Mouse (Mus musculus) hindbrain, embryonic 16.5 days (tissue): Measurements from ENCODE around the gene Anks1. TPM values are rescaled to one million over a fixed set of nuclear protein-coding genes. Genes with fewer than 3 reads are reported as not detected.

ENCODE experiments used
- ATAC-seq: fragments of 200-750 bp; cut with Nextera tagmentation; 2 replicates; pipeline ENCODE4 v1.8.0; 2017; ENCODE audit warnings: moderate TSS enrichment, moderate library complexity
- H3K27ac ChIP-seq: fragments of 300-500 bp; sonication (generic); 2 replicates; pipeline ENCODE4 v1.5.1; 2014; ENCODE audit warnings: low read depth, mild to moderate bottlenecking, control low read depth, low read length, moderate library complexity
- H3K27me3 ChIP-seq: fragments of 300-500 bp; sonication (generic); replicated peaks from 2 replicates; pipeline ENCODE4 v1.6.1; 2014; ENCODE audit warnings: low read length; ENCODE audit not compliant: control insufficient read depth, insufficient read depth
- H3K36me3 ChIP-seq: fragments of 300-500 bp; sonication (generic); 2 replicates; pipeline ENCODE4 v1.6.1; 2014; ENCODE audit warnings: mild to moderate bottlenecking, low read length, moderate library complexity, mixed read lengths; ENCODE audit not compliant: control insufficient read depth, insufficient read depth
- H3K4me1 ChIP-seq: fragments of 300-500 bp; sonication (generic); 2 replicates; pipeline ENCODE4 v1.6.1; 2014; ENCODE audit warnings: low read depth, low read length; ENCODE audit not compliant: control insufficient read depth, insufficient read depth
- H3K4me2 ChIP-seq: fragments of 300-500 bp; sonication (generic); 2 replicates; pipeline ENCODE4 v1.6.1; 2014; ENCODE audit warnings: mild to moderate bottlenecking, low read length, control low read depth, moderate library complexity
- H3K4me3 ChIP-seq: fragments of 300-500 bp; sonication (generic); 2 replicates; pipeline ENCODE4 v1.5.1; 2014; ENCODE audit warnings: mild to moderate bottlenecking, low read length, control low read depth, moderate library complexity
- H3K9ac ChIP-seq: fragments of 300-500 bp; sonication (generic); 2 replicates; pipeline ENCODE4 v1.6.1; 2014; ENCODE audit warnings: low read depth, mild to moderate bottlenecking, control low read depth, low read length, moderate library complexity
- H3K9me3 ChIP-seq: fragments of 300-500 bp; sonication (generic); 2 replicates; pipeline ENCODE4 v1.6.1; 2014; ENCODE audit warnings: mild to moderate bottlenecking, low read length, moderate library complexity; ENCODE audit not compliant: control insufficient read depth
- WGBS: fragments of 180-500 bp; shearing (Covaris S2); extraction: QIAGEN DNeasy Blood & Tissue Kit; methylation state at CpG from one replicate; pipeline ENCODE4 v1.1.7; 2014; 5-methylcytosine and 5-hydroxymethylcytosine counted together
- polyA plus RNA-seq: library from polyadenylated mRNA; unstranded; fragments of >200 nt; fragmentation: Nextera tagmentation; extraction: Ambion mirVana; gene quantifications from 2 replicates; pipeline ENCODE4 v1.2.1, GENCODE M21; 2015

Gene Anks1
- polyA plus RNA-seq, 1 experiment from 2014 or later: 44.0 TPM

DNA sequence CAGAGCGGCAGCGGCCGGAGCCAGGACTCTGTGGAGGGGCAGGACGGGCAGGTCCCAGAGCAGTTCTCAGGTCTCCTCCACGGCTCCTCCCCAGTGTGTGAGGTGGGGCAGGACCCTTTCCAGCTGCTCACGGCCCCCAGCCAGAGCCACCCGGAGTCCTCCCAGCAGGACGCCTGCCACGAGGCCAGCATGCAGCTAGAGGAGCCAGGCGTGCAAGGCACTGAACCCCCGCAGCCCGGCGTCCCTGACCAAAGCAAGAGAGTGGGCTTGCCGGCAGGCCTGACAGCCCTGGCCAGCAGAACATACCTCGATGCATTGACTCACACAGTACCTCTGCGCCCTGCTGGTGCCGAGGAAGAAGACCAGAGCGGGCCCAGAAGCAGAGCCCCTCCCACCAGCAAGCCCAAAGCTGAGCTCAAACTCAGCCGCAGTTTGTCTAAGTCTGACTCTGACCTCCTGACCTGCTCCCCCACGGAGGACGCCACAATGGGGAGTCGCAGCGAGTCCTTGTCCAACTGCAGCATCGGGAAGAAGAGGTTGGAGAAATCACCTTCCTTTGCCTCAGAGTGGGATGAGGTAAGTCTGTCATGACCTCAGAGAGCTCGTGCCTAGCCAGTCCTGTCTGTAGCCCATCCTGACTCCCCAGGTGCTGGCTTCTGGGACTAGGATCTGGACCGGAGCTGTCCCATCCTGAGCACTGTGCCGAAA, 98.9 kb downstream of the Anks1 start:
- Histone ChIP-seq H3K9ac (peak overlapping the region; percentile 33), H3K4me2 (peak overlapping the region; percentile 42), H3K27me3 (no peaks in the 10 kb centered on the region), H3K36me3 (no peaks in the 10 kb centered on the region; the same call in 1 of the 2 replicates), H3K27ac (peak overlapping the region; percentile 63), H3K9me3 (no peaks in the 10 kb centered on the region), H3K4me3 (peak overlapping the region; percentile 0; the same call in 1 of the 2 replicates), H3K4me1 (peaks cover 29% of the 10 kb centered on the region)
- 21% methylated on average over 27 of the region's 27 CpGs for WGBS
- ATAC-seq: peak; percentile 46; the same call in 1 of the 2 replicates

DNA sequence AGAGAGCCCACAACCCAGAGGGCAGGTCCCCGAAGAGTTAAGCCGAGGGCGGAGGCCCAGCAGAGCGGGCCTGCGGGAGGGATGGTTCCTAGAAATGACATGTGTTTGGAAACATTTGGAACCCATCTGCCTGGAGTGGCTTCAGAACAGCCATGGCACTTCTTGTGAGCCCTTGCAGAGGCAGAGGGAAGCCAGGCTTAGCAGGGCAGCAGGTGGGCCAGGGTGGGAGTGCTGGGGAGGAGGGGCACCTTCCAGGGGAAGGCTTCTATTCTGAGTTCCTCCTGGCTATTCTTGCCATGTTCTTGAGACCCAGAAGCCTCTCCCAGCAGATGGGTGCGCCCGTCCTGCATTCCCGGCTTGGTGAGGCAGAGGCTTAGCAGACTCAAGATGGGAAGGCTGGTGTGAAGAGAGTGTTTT, 99.5 kb downstream of the Anks1 start:
- no peak overlapping the region for H3K27ac ChIP-seq
- H3K4me1 ChIP-seq: peaks cover 35% of the 10 kb centered on the region
- WGBS: 66% methylated on average over 8 of the region's 8 CpGs
- H3K27me3 ChIP-seq: no peaks in the 10 kb centered on the region
- peak overlapping the region; percentile 42 for H3K4me2 ChIP-seq
- H3K9me3 ChIP-seq: no peaks in the 10 kb centered on the region
- no peak for ATAC-seq
- H3K9ac ChIP-seq: no peak overlapping the region; the same call in 1 of the 2 replicates
- no peaks in the 10 kb centered on the region; the same call in 1 of the 2 replicates for H3K36me3 ChIP-seq
- no peak overlapping the region for H3K4me3 ChIP-seq

DNA sequence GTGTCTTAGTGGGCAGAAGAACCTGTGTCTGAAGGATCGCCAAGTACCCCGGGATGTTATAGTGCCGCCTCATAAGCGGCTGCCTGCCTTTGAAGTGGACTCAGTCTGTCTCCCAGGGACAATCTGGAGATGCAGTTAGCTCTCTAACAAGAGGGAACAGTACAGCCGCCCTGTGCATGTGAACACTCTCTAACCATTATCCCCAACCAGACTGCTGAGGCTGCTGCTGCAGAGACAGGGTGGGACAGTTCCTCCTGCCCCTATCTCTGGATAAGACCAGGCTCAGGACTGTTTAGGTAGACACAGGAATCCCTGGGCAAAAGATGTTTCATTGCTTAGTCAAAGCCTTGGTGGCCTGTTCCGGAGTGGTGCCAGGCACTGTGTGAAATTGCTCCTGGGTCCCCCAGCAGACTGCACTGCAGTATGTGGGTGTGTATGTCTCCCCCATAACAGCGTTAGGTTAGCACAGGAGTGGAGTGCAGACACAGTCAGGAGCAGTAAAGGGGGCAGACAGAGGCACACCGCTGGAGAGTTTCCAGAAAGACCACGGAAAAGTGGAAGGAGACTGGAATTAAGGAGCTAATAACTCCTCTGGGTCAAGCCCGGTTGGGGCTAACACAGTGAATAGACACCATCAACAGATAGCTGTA, 100.1 kb downstream of the Anks1 start:
- Histone ChIP-seq H3K27me3 (no peaks in the 10 kb centered on the region), H3K4me3 (no peak overlapping the region), H3K4me2 (peak overlapping the region; percentile 42), H3K4me1 (peaks cover 39% of the 10 kb centered on the region), H3K9me3 (no peaks in the 10 kb centered on the region), H3K9ac (no peak overlapping the region), H3K27ac (no peak overlapping the region), H3K36me3 (no peaks in the 10 kb centered on the region; the same call in 1 of the 2 replicates)
- WGBS: 72% methylated on average over 10 of the region's 10 CpGs
- ATAC-seq: no peak

DNA sequence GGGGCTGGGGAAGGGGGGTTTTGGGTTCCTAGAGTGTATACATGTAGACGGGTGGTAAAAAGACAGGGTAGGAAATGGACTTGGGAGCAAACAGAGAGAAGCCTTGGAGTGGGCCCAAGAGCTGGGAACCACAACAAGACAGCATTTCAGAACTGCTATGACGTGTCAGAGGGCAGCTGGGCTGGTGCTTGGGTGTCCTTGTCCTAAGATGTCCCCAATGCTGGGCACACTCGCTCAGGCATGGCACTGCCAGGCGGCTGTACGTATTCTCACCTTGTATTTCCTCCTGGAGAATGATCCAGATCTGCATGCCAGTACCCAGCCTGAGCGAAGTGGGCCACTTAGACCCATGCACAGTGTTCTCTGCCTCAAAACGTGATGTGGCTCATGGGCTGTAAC, 100.6 kb downstream of the Anks1 start:
- Histone ChIP-seq H3K9me3 (no peaks in the 10 kb centered on the region), H3K4me2 (no peak overlapping the region), H3K9ac (no peak overlapping the region), H3K4me3 (no peak overlapping the region), H3K4me1 (peaks cover 43% of the 10 kb centered on the region), H3K27me3 (no peaks in the 10 kb centered on the region), H3K27ac (no peak overlapping the region), H3K36me3 (no peaks in the 10 kb centered on the region; the same call in 1 of the 2 replicates)
- WGBS: 92% methylated on average over 7 of the region's 7 CpGs
- no peak for ATAC-seq

DNA sequence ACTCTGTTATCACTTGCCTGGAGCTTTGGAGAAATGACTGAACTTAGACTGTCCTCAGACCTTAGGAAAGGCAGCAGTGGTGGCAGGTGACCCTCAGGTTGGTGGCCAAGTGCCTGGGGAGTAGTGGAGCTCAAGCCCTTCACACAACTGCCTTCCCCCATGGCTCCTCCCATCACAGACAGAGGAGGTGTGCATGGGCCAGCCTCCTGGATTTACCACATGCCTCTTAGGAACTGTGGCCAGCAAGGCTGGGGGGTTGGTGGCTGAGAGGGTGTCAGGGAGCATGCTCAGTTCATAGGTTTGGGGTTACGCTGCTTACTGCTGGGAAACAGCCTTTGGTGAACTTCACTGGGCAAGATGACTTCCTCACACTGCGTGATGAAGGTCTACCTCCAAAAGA, 101.8 kb downstream of the Anks1 start:
- 97% methylated on average over 2 of the region's 2 CpGs for WGBS
- Histone ChIP-seq H3K27ac (no peak overlapping the region), H3K4me2 (no peak overlapping the region), H3K9me3 (no peaks in the 10 kb centered on the region), H3K36me3 (no peaks in the 10 kb centered on the region; the same call in 1 of the 2 replicates), H3K27me3 (no peaks in the 10 kb centered on the region), H3K9ac (no peak overlapping the region), H3K4me3 (no peak overlapping the region), H3K4me1 (peaks cover 39% of the 10 kb centered on the region)
- no peak for ATAC-seq

DNA sequence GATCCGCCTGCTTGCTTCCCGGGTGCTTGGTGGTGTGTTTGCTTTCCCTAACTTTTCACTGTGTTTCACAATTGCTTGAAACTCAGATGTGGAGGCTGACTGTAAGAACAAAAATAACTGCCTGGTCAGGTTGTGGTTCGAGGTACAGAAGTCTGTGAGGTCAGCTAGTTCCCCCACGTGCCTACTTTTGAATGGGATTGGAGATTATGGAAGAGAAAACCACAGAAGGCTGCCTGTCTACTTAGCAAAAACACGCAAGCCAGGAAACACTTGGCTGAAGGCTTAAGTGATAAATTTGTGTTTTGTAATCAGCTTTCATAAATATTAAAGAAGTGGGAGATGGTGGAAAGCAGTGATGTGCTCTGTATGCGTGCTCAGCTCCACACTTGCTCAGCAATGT, 103.7 kb downstream of the Anks1 start:
- Histone ChIP-seq H3K9me3 (no peaks in the 10 kb centered on the region), H3K36me3 (no peaks in the 10 kb centered on the region; the same call in 1 of the 2 replicates), H3K9ac (no peak overlapping the region), H3K4me3 (no peak overlapping the region; the same call in 1 of the 2 replicates), H3K27me3 (no peaks in the 10 kb centered on the region), H3K27ac (peak overlapping the region; percentile 68), H3K4me1 (peaks cover 24% of the 10 kb centered on the region), H3K4me2 (peak overlapping the region; percentile 38)
- WGBS: 75% methylated on average over 6 of the region's 6 CpGs
- no peak for ATAC-seq

DNA sequence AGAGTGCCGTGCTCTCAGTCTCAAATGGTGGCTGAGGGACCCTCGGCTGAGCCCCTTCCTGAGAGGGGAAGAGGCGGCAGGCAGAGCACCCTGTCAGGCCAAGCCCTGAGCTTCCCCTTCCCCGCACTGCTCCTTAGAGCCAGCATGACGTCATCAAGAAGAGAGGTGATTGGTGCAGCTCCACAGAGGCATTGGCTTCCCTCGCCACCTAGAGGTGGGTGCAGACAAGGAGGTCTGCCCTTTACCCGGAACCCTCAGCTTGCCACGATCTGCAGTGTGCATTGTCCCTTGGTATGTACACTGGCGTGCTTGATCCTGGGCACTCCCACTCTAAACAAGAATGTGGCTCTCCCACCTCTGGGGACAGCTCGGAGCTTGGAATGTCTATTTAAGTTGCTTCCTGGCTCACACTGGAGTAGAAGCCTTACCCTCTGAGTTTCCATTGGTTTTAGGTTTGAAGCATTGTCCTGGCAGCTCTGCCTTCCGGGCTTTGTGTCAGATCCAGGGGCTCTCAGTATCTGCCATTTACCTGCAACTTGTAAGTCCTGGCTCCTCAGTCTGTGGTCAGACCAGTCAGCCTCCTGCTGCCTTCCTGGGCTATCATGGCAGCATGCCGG, 104.3 kb downstream of the Anks1 start:
- Histone ChIP-seq H3K9ac (peak overlapping the region; percentile 22; the same call in 1 of the 2 replicates), H3K36me3 (no peaks in the 10 kb centered on the region; the same call in 1 of the 2 replicates), H3K4me3 (no peak overlapping the region; the same call in 1 of the 2 replicates), H3K4me1 (peaks cover 22% of the 10 kb centered on the region), H3K27ac (peak overlapping the region; percentile 68), H3K9me3 (no peaks in the 10 kb centered on the region), H3K4me2 (peak overlapping the region; percentile 38), H3K27me3 (no peaks in the 10 kb centered on the region)
- ATAC-seq: peak; percentile 84
- 15% methylated on average over 12 of the region's 12 CpGs for whole genome bisulfite sequencing

DNA sequence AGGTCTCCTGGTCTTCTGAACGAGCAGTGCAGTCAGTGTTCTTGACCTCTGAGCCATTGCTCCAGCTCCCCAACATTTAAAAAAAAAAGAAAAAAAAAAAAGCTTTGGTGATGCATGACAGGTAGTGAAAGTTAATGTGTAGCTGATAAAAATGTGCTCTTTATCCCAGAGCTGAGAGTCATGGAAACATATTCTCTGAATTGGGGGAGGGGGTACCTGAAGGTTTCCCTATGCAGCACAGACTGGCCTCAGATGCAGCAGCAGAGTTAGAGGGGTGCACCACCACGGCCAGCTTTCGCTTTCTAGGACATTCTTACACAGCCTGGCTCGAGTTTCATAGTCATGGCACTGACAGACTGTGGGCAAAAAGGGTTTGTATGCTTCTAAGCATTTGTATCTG, 105.3 kb downstream of the Anks1 start:
- H3K9me3 ChIP-seq: no peaks in the 10 kb centered on the region
- no peak for ATAC-seq
- 65% methylated on average over 4 of the region's 4 CpGs for WGBS
- H3K27ac ChIP-seq: 0 out of 2 replicates have a peak overlapping the region, but pooled peaks have one; percentile 18
- H3K4me2 ChIP-seq: no peak overlapping the region
- no peak overlapping the region for H3K4me3 ChIP-seq
- no peaks in the 10 kb centered on the region for H3K27me3 ChIP-seq
- H3K9ac ChIP-seq: no peak overlapping the region
- no peaks in the 10 kb centered on the region for H3K36me3 ChIP-seq
- peaks cover 29% of the 10 kb centered on the region for H3K4me1 ChIP-seq
